Mouse (Mus musculus) intestine, embryonic 14.5 days (tissue): ENCODE measurements at regions not wholly inside any gene's neighbourhood (a gene's known extent, or its start where the extent isn't known, plus 50 kb on each side); places are given as distances from the start of the nearest gene placed in this dataset.

Experiments used
- ATAC-seq: fragments of 200-750 bp; cut with Nextera tagmentation; replicated peaks from 2 replicates; pipeline ENCODE4 v1.8.0; 2017; ENCODE audit warnings: low read depth, moderate number of reproducible peaks, moderate TSS enrichment, moderate library complexity; ENCODE audit not compliant: low FRiP score, low TSS enrichment
- DNase-seq: peaks from one replicate; pipeline ENCODE4 v3.0.0-alpha.2; 2018; ENCODE audit warnings: low spot score
- H3K27ac ChIP-seq: fragments of 300-500 bp; sonication (generic); 2 replicates; pipeline ENCODE4 v1.5.1; 2014; ENCODE audit warnings: low read depth, mild to moderate bottlenecking, control low read depth
- H3K27me3 ChIP-seq: fragments of 300-500 bp; sonication (generic); replicated peaks from 2 replicates; pipeline ENCODE4 v1.6.1; 2014; ENCODE audit warnings: low read length, control low read depth; ENCODE audit not compliant: control insufficient read depth, insufficient read depth
- H3K36me3 ChIP-seq: fragments of 300-500 bp; sonication (generic); 2 replicates; pipeline ENCODE4 v1.6.1; 2014; ENCODE audit warnings: low read length, control low read depth; ENCODE audit not compliant: control insufficient read depth, insufficient read depth
- H3K4me1 ChIP-seq: fragments of 300-500 bp; sonication (generic); replicated peaks from 2 replicates; pipeline ENCODE4 v1.6.1; 2014; ENCODE audit warnings: low read length, control low read depth, mixed read lengths; ENCODE audit not compliant: control insufficient read depth, insufficient read depth
- H3K4me2 ChIP-seq: fragments of 300-500 bp; sonication (generic); 2 replicates; pipeline ENCODE4 v1.6.1; 2014; ENCODE audit warnings: low read length
- H3K4me3 ChIP-seq: fragments of 300-500 bp; sonication (generic); 2 replicates; pipeline ENCODE4 v1.5.1; 2014; ENCODE audit warnings: low read depth, low read length, control low read depth, mixed read lengths
- H3K9ac ChIP-seq: fragments of 300-500 bp; sonication (generic); 2 replicates; pipeline ENCODE4 v1.6.1; 2014; ENCODE audit warnings: mild to moderate bottlenecking, low read length
- H3K9me3 ChIP-seq: fragments of 300-500 bp; sonication (generic); 2 replicates; pipeline ENCODE4 v1.6.1; 2016; ENCODE audit warnings: low read length, control low read depth; ENCODE audit not compliant: control insufficient read depth
- WGBS: fragments of 180-500 bp; shearing (Covaris S2); extraction: QIAGEN DNeasy Blood & Tissue Kit; methylation state at CpG from one replicate; pipeline ENCODE4 v1.1.7; 2014; 5-methylcytosine and 5-hydroxymethylcytosine counted together

GRCm38 (mm10) chr17:47267076-47267475 lies 101.6 kb upstream of the Mrps10 start:
- H3K9me3 ChIP-seq, result peaks cover 5% of the 10 kb centered on the region
- DNase-seq (no peak), ATAC-seq (no peak)
- H3K9ac ChIP-seq, result no peak overlapping the region
- no peak overlapping the region for H3K4me2 ChIP-seq
- H3K4me1 ChIP-seq, result no peaks in the 10 kb centered on the region
- H3K36me3 ChIP-seq, result peaks cover 6% of the 10 kb centered on the region; the same call in 1 of the 2 replicates
- H3K27ac ChIP-seq, result no peak overlapping the region
- H3K27me3 ChIP-seq, result no peaks in the 10 kb centered on the region
- no peak overlapping the region for H3K4me3 ChIP-seq
- 98% methylated on average over 13 of the region's 13 CpGs for WGBS

GRCm38 (mm10) chr17:47266335-47266734 lies 102.4 kb upstream of the Mrps10 start:
- H3K9ac ChIP-seq, result no peak overlapping the region
- H3K9me3 ChIP-seq, result peaks cover 5% of the 10 kb centered on the region
- no peak overlapping the region for H3K4me3 ChIP-seq
- H3K27ac ChIP-seq, result no peak overlapping the region
- DNase-seq (no peak), ATAC-seq (no peak)
- H3K4me2 ChIP-seq, result no peak overlapping the region
- WGBS, result 94% methylated on average over 7 of the region's 7 CpGs
- H3K27me3 ChIP-seq, result no peaks in the 10 kb centered on the region
- no peaks in the 10 kb centered on the region for H3K4me1 ChIP-seq
- H3K36me3 ChIP-seq, result peaks cover 6% of the 10 kb centered on the region; the same call in 1 of the 2 replicates

- Histone ChIP-seq H3K9ac (no peak overlapping the region), H3K4me3 (no peak overlapping the region), H3K4me2 (no peak overlapping the region), H3K27me3 (no peaks in the 10 kb centered on the region), H3K4me1 (no peaks in the 10 kb centered on the region), H3K36me3 (peaks cover 11% of the 10 kb centered on the region; the same call in 1 of the 2 replicates), H3K27ac (no peak overlapping the region), H3K9me3 (peaks cover 5% of the 10 kb centered on the region)
- ATAC-seq, result no peak
- no peak for DNase-seq
- WGBS, result 86% methylated on average over 9 of the region's 9 CpGs
These were observed 105.7 kb upstream of the Mrps10 start for GRCm38 (mm10) chr17:47262986-47263385.

GRCm38 (mm10) chr17:47262141-47262540 lies 106.5 kb upstream of the Mrps10 start:
- Histone ChIP-seq H3K4me3 (no peak overlapping the region), H3K4me2 (no peak overlapping the region), H3K36me3 (peaks cover 8% of the 10 kb centered on the region; the same call in 1 of the 2 replicates), H3K4me1 (no peaks in the 10 kb centered on the region), H3K27me3 (no peaks in the 10 kb centered on the region), H3K27ac (no peak overlapping the region), H3K9ac (no peak overlapping the region), H3K9me3 (no peaks in the 10 kb centered on the region)
- DNase-seq (no peak), ATAC-seq (no peak)
- 95% methylated on average over 5 of the region's 5 CpGs for WGBS

- ATAC-seq, result no peak
- Histone ChIP-seq H3K9me3 (no peaks in the 10 kb centered on the region), H3K27ac (no peak overlapping the region), H3K4me3 (no peak overlapping the region), H3K4me2 (no peak overlapping the region), H3K4me1 (no peaks in the 10 kb centered on the region), H3K36me3 (peaks cover 8% of the 10 kb centered on the region; the same call in 1 of the 2 replicates), H3K9ac (no peak overlapping the region), H3K27me3 (no peaks in the 10 kb centered on the region)
- no peak for DNase-seq
- 81% methylated on average over 4 of the region's 4 CpGs for WGBS
These were observed 107.7 kb upstream of the Mrps10 start for GRCm38 (mm10) chr17:47260976-47261375.

GRCm38 (mm10) chr17:47258296-47258695 lies 110.4 kb upstream of the Mrps10 start:
- Histone ChIP-seq H3K9me3 (no peaks in the 10 kb centered on the region), H3K4me3 (no peak overlapping the region), H3K27me3 (no peaks in the 10 kb centered on the region), H3K27ac (no peak overlapping the region), H3K4me2 (no peak overlapping the region), H3K4me1 (no peaks in the 10 kb centered on the region), H3K36me3 (peaks cover 14% of the 10 kb centered on the region; the same call in 1 of the 2 replicates), H3K9ac (no peak overlapping the region)
- DNase-seq, result no peak
- ATAC-seq, result no peak
- WGBS, result 90% methylated on average over 2 of the region's 2 CpGs

GRCm38 (mm10) chr17:47255209-47255608 lies 113.5 kb upstream of the Mrps10 start:
- Histone ChIP-seq H3K27me3 (no peaks in the 10 kb centered on the region), H3K4me3 (no peak overlapping the region), H3K9ac (no peak overlapping the region), H3K9me3 (no peaks in the 10 kb centered on the region), H3K4me2 (no peak overlapping the region), H3K36me3 (peaks cover 14% of the 10 kb centered on the region; the same call in 1 of the 2 replicates), H3K4me1 (no peaks in the 10 kb centered on the region), H3K27ac (no peak overlapping the region)
- no peak for DNase-seq
- no peak for ATAC-seq
- 74% methylated on average over 8 of the region's 8 CpGs for WGBS

- Histone ChIP-seq H3K4me1 (no peaks in the 10 kb centered on the region; the same call in 1 of the 2 replicates), H3K4me2 (no peak overlapping the region), H3K9ac (no peak overlapping the region), H3K36me3 (peaks cover 14% of the 10 kb centered on the region; the same call in 1 of the 2 replicates), H3K27me3 (no peaks in the 10 kb centered on the region), H3K9me3 (no peaks in the 10 kb centered on the region), H3K4me3 (no peak overlapping the region), H3K27ac (no peak overlapping the region)
- no peak for DNase-seq
- ATAC-seq, result no peak
- WGBS, result 87% methylated on average over 11 of the region's 11 CpGs
These were observed 114.7 kb upstream of the Mrps10 start for GRCm38 (mm10) chr17:47254026-47254425.

- Histone ChIP-seq H3K36me3 (0 out of 2 replicates have a peak, but pooled peaks cover 6% of the 10 kb centered on the region), H3K9me3 (no peaks in the 10 kb centered on the region), H3K27ac (no peak overlapping the region), H3K27me3 (no peaks in the 10 kb centered on the region), H3K4me1 (no peaks in the 10 kb centered on the region; the same call in 1 of the 2 replicates), H3K4me3 (no peak overlapping the region), H3K9ac (no peak overlapping the region), H3K4me2 (no peak overlapping the region)
- ATAC-seq (no peak), DNase-seq (no peak)
- 80% methylated on average over 4 of the region's 4 CpGs for WGBS
These were observed 118.7 kb upstream of the Mrps10 start for GRCm38 (mm10) chr17:47250001-47250400.
